Mouse (Mus musculus) hindbrain, postnatal 0 days (tissue): ENCODE measurements around the gene Polm. TPM values are rescaled to one million over a fixed set of nuclear protein-coding genes. Genes with fewer than 3 reads are reported as not detected.
A peak's percentile ranks its signal among the peaks of the same experiment; 100 is the strongest.

Experiments used
- ATAC-seq: fragments of 200-750 bp; cut with Nextera tagmentation; 2 replicates; pipeline ENCODE4 v1.8.0; 2017; ENCODE audit warnings: mild to moderate bottlenecking, moderate TSS enrichment, moderate library complexity
- DNase-seq: peaks from one replicate; pipeline ENCODE4 v3.0.0-alpha.2; 2015; ENCODE audit warnings: low spot score
- H3K27ac ChIP-seq: fragments of 300-500 bp; sonication (generic); 2 replicates; pipeline ENCODE4 v1.5.1; 2014; ENCODE audit warnings: mild to moderate bottlenecking
- H3K27me3 ChIP-seq: fragments of 300-500 bp; sonication (generic); 2 replicates; pipeline ENCODE4 v1.6.1; 2014; ENCODE audit warnings: low read length, mixed read lengths; ENCODE audit not compliant: insufficient read depth
- H3K36me3 ChIP-seq: fragments of 300-500 bp; sonication (generic); 2 replicates; pipeline ENCODE4 v1.6.1; 2014; ENCODE audit warnings: low read length, mixed read lengths; ENCODE audit not compliant: insufficient read depth
- H3K4me1 ChIP-seq: fragments of 300-500 bp; sonication (generic); 2 replicates; pipeline ENCODE4 v1.6.1; 2014; ENCODE audit warnings: antibody characterized with exemption, low read length, mixed read lengths; ENCODE audit not compliant: insufficient read depth
- H3K4me2 ChIP-seq: fragments of 300-500 bp; sonication (generic); 2 replicates; pipeline ENCODE4 v1.6.1; 2014; ENCODE audit warnings: low read depth, mild to moderate bottlenecking, low read length, moderate library complexity, mixed read lengths
- H3K4me3 ChIP-seq: fragments of 300-500 bp; sonication (generic); 2 replicates; pipeline ENCODE4 v1.5.1; 2014; ENCODE audit warnings: low read length
- H3K9ac ChIP-seq: fragments of 300-500 bp; sonication (generic); replicated peaks from 2 replicates; pipeline ENCODE4 v1.6.1; 2014; ENCODE audit warnings: mild to moderate bottlenecking, low read length, moderate library complexity, mixed read lengths
- H3K9me3 ChIP-seq: fragments of 300-500 bp; sonication (generic); 2 replicates; pipeline ENCODE4 v1.6.1; 2016; ENCODE audit warnings: low read length, mixed read lengths
- CTCF ChIP-seq: IDR thresholded peaks from 2 replicates; pipeline ENCODE4 v1.5.1; 2016; ENCODE audit warnings: antibody characterized with exemption, control low read depth, low read depth
- WGBS: fragments of 180-500 bp; shearing (Covaris S2); extraction: QIAGEN DNeasy Blood & Tissue Kit; methylation state at CpG from one replicate; pipeline ENCODE4 v1.1.7; 2014; 5-methylcytosine and 5-hydroxymethylcytosine counted together
- polyA plus RNA-seq: library from polyadenylated mRNA; unstranded; fragments of >200 nt; fragmentation: Nextera tagmentation; extraction: Ambion mirVana; gene quantifications from 2 replicates; pipeline ENCODE4 v1.2.1, GENCODE M21; 2015
- total RNA-seq: library from RNA; depleted of rRNA; stranded (reverse); fragments of >200 nt; gene quantifications from 2 replicates; pipeline ENCODE4 v1.2.3, GENCODE M21; 2014

The Polm gene
- total and polyA plus RNA-seq, 2 experiments from 2014 or later = 6.2 to 14.7 TPM

GRCm38 (mm10) chr11:5867196-5867595, 29.4 kb upstream of the Polm start:
- Histone ChIP-seq H3K4me2 (no peak overlapping the region), H3K9me3 (no peaks in the 10 kb centered on the region), H3K27me3 (no peaks in the 10 kb centered on the region), H3K27ac (no peak overlapping the region), H3K4me3 (no peak overlapping the region), H3K36me3 (peaks cover 7% of the 10 kb centered on the region; the same call in 1 of the 2 replicates), H3K9ac (no peak overlapping the region), H3K4me1 (no peaks in the 10 kb centered on the region)
- 84% methylated on average over 2 of the region's 2 CpGs for WGBS
- no peak for TF ChIP-seq CTCF
- DNase-seq = no peak
- ATAC-seq = no peak

- H3K4me3 ChIP-seq = peak overlapping the region; percentile 33
- H3K27me3 ChIP-seq = peaks cover 6% of the 10 kb centered on the region; the same call in 1 of the 2 replicates
- H3K4me1 ChIP-seq = 0 out of 2 replicates have a peak, but pooled peaks cover 3% of the 10 kb centered on the region
- no peak for TF ChIP-seq CTCF
- 28% methylated on average over 15 of the region's 15 CpGs for WGBS
- no peaks in the 10 kb centered on the region for H3K9me3 ChIP-seq
- no peak for DNase-seq
- no peak overlapping the region for H3K9ac ChIP-seq
- ATAC-seq = no peak
- no peak overlapping the region for H3K27ac ChIP-seq
- no peaks in the 10 kb centered on the region for H3K36me3 ChIP-seq
- H3K4me2 ChIP-seq = peak overlapping the region; percentile 50; the same call in 1 of the 2 replicates
These were observed 24.7 kb upstream of the Polm start for GRCm38 (mm10) chr11:5862394-5863105.

- no peak for TF ChIP-seq CTCF
- H3K4me2 ChIP-seq = peak within 1 kb of the TSS; percentile 50
- 0 out of 2 replicates have a peak, but pooled peaks cover 3% of the 10 kb centered on the region for H3K4me1 ChIP-seq
- ATAC-seq = peak; percentile 55; the same call in 1 of the 2 replicates
- H3K36me3 ChIP-seq = no peaks in the 10 kb centered on the region
- H3K9me3 ChIP-seq = no peaks in the 10 kb centered on the region
- peak within 1 kb of the TSS; percentile 33 for H3K4me3 ChIP-seq
- H3K27ac ChIP-seq = no peak within 1 kb of the TSS
- peak; percentile 11 for DNase-seq
- peak within 1 kb of the TSS; percentile 37; the same call in 1 of the 2 replicates for H3K9ac ChIP-seq
- WGBS = 5% methylated on average over 58 of the region's 59 CpGs
- peaks cover 6% of the 10 kb centered on the region; the same call in 1 of the 2 replicates for H3K27me3 ChIP-seq
These were observed 24.0 kb upstream of the Polm start, which contains the start of gene Aebp1 for GRCm38 (mm10) chr11:5861678-5862393. TSS of gene Aebp1 (plus strand) at chr11:5861947.

GRCm38 (mm10) chr11:5860639-5861038, 22.8 kb upstream of the Polm start:
- no peak overlapping the region for H3K27ac ChIP-seq
- 44% methylated on average over 6 of the region's 6 CpGs for WGBS
- H3K36me3 ChIP-seq = no peaks in the 10 kb centered on the region
- no peak overlapping the region for H3K4me3 ChIP-seq
- peaks cover 9% of the 10 kb centered on the region; the same call in 1 of the 2 replicates for H3K4me1 ChIP-seq
- no peak for ATAC-seq
- no peak overlapping the region for H3K9ac ChIP-seq
- H3K9me3 ChIP-seq = no peaks in the 10 kb centered on the region
- DNase-seq = no peak
- no peak for TF ChIP-seq CTCF
- H3K4me2 ChIP-seq = no peak overlapping the region
- peaks cover 6% of the 10 kb centered on the region; the same call in 1 of the 2 replicates for H3K27me3 ChIP-seq

DNA sequence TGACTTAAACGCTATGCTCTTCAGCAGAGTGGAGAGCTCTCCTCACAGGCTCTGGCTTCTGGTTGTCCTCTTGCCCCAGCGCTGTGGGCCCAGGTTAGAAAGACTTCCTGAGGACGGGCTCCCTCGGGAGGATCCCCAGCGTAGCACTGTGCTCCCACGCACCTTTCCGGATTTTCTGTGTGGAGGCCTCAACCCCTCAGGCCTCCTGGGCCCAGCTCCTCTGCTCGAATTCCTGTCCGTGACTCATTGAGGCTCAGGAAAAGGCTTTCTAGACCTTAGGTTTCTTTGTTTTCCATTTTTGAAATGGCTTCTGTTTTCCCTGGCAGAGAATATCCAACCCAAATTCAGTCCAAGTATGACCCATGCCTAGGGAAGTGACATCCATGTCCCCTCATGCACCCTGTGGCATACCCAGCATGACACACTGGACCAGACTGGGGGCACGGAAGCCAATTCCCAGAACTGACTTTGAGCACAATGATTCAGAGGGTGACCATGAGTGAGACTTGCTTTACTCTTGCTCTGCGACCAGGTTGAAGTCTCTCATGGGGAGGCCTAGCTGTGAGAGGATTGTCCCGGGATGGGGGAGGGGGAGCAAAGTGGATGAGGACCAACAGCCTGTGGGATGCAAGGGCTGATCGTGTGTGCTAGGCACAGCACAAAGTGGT, 22.2 kb upstream of the Polm start:
- ATAC-seq (no peak), DNase-seq (no peak)
- no peak for TF ChIP-seq CTCF
- WGBS = 89% methylated on average over 13 of the region's 13 CpGs
- Histone ChIP-seq H3K4me2 (no peak overlapping the region), H3K4me3 (no peak overlapping the region), H3K27me3 (peaks cover 6% of the 10 kb centered on the region; the same call in 1 of the 2 replicates), H3K9ac (no peak overlapping the region), H3K27ac (no peak overlapping the region), H3K9me3 (no peaks in the 10 kb centered on the region), H3K36me3 (no peaks in the 10 kb centered on the region), H3K4me1 (peaks cover 9% of the 10 kb centered on the region; the same call in 1 of the 2 replicates)

- ATAC-seq (no peak), DNase-seq (no peak)
- TF ChIP-seq CTCF = peak; percentile 27; the same call in 1 of the 2 replicates
- Histone ChIP-seq H3K4me1 (peaks cover 9% of the 10 kb centered on the region; the same call in 1 of the 2 replicates), H3K27ac (no peak overlapping the region), H3K36me3 (no peaks in the 10 kb centered on the region), H3K9ac (no peak overlapping the region), H3K9me3 (no peaks in the 10 kb centered on the region), H3K4me2 (no peak overlapping the region), H3K27me3 (peaks cover 6% of the 10 kb centered on the region; the same call in 1 of the 2 replicates), H3K4me3 (no peak overlapping the region)
- WGBS = 74% methylated on average over 1 of the region's 1 CpGs
These were observed 20.9 kb upstream of the Polm start for GRCm38 (mm10) chr11:5858723-5859122.
